Mouse (Mus musculus) ovary, postnatal 36 days (tissue): ENCODE data around the gene Zfand5.
"Not testable (repeated sequence)": the region's sequence is repeated elsewhere in the genome, so short reads cannot be mapped to it uniquely, and the experiment has no call there.

Experiments used
- DNase-seq: peaks from one replicate; pipeline ENCODE4 v3.0.0; 2022; ENCODE audit warnings: low spot score, mixed read lengths

The Zfand5 gene

GRCm38 (mm10) chr19:21271741-21272654 lies at the start of gene Zfand5:
TSS of gene Zfand5 (plus strand) at chr19:21272278.
- DNase-seq, result peak; percentile 100

- DNase-seq, result peak; percentile 9
These were observed 44.9 kb upstream of the Zfand5 start for GRCm38 (mm10) chr19:21227131-21227530.

GRCm38 (mm10) chr19:21227754-21228153 lies 44.3 kb upstream of the Zfand5 start:
- DNase-seq, result no peak

- DNase-seq, result not testable (repeated sequence)
These were observed 23.3 kb upstream of the Zfand5 start for GRCm38 (mm10) chr19:21248730-21249129.

- no peak for DNase-seq
These were observed 18.2 kb upstream of the Zfand5 start for GRCm38 (mm10) chr19:21253846-21254245.

GRCm38 (mm10) chr19:21255920-21256319 lies 16.2 kb upstream of the Zfand5 start:
- no peak for DNase-seq

GRCm38 (mm10) chr19:21259453-21259852 lies 12.6 kb upstream of the Zfand5 start:
- no peak for DNase-seq

GRCm38 (mm10) chr19:21260280-21260679 lies 11.8 kb upstream of the Zfand5 start:
- no peak for DNase-seq

GRCm38 (mm10) chr19:21271186-21271585 lies 892 bp upstream of the Zfand5 start:
- no peak for DNase-seq

GRCm38 (mm10) chr19:21272655-21273284 lies 692 bp downstream of the Zfand5 start:
- peak; percentile 74 for DNase-seq

- DNase-seq, result no peak
These were observed 1.4 kb downstream of the Zfand5 start for GRCm38 (mm10) chr19:21273440-21273839.

- peak; percentile 18 for DNase-seq
These were observed 2.1 kb downstream of the Zfand5 start for GRCm38 (mm10) chr19:21274181-21274591.

GRCm38 (mm10) chr19:21274714-21275113 lies 2.6 kb downstream of the Zfand5 start:
- DNase-seq, result no peak

- no peak for DNase-seq
These were observed 4.2 kb downstream of the Zfand5 start for GRCm38 (mm10) chr19:21276317-21276716.

- DNase-seq, result no peak
These were observed 14.5 kb downstream of the Zfand5 start for GRCm38 (mm10) chr19:21286421-21287097.

- no peak for DNase-seq
These were observed 25.3 kb downstream of the Zfand5 start for GRCm38 (mm10) chr19:21297411-21297810.

GRCm38 (mm10) chr19:21301787-21302186 lies 29.7 kb downstream of the Zfand5 start:
- DNase-seq, result no peak

GRCm38 (mm10) chr19:21307755-21308154 lies 35.7 kb downstream of the Zfand5 start:
- no peak for DNase-seq

- not testable (repeated sequence) for DNase-seq
These were observed 38.3 kb downstream of the Zfand5 start for GRCm38 (mm10) chr19:21310364-21310763.

GRCm38 (mm10) chr19:21315701-21316100 lies 43.6 kb downstream of the Zfand5 start:
- no peak for DNase-seq

- DNase-seq, result no peak
These were observed 47.5 kb downstream of the Zfand5 start for GRCm38 (mm10) chr19:21319618-21320017.

- no peak for DNase-seq
These were observed 53.3 kb downstream of the Zfand5 start for GRCm38 (mm10) chr19:21325333-21325732.

GRCm38 (mm10) chr19:21328951-21329350 lies 56.9 kb downstream of the Zfand5 start:
- DNase-seq, result no peak
